Mouse (Mus musculus): ENCODE results near the gene Lrrc17. TPM values are rescaled to one million over a fixed set of nuclear protein-coding genes. Genes with fewer than 3 reads are reported as not detected.

Lrrc17 gene
- polyA plus RNA-seq, 1 experiment from 2014 or later = 3.8 TPM

DNA sequence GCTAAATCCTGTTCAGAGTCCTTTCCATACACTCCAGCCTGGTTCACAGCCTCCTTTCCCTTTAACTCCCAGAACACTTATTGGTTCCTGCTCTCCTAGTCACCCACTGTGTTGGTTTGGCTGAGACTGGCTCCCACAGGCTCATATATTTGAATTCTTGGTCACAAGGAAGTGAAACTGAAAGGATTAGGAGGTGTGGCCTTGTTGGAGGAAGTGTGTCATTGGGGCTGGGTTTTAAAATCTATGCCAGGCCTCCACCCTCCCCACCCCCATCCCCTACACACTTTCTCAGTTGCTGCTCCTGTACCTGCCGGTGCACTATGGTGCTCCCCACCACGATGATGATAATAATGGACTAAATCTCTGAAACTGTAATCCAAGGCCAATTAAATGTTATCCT, 25.8 kb upstream of the Lrrc17 start:
- H3K27ac ChIP-seq = no peak overlapping the region
- H3K9me3 ChIP-seq = no peaks in the 10 kb centered on the region
- no peak for DNase-seq (ENCODE audit: extremely low spot score, low spot score)
- no peaks in the 10 kb centered on the region for H3K36me3 ChIP-seq (replicated peaks)
- WGBS = 91% methylated on average over 2 of the region's 2 CpGs
- H3K4me1 ChIP-seq = no peaks in the 10 kb centered on the region
- no peaks in the 10 kb centered on the region for H3K27me3 ChIP-seq (ENCODE audit: poor library complexity, severe bottlenecking)
- H3K4me3 ChIP-seq = no peak overlapping the region

DNA sequence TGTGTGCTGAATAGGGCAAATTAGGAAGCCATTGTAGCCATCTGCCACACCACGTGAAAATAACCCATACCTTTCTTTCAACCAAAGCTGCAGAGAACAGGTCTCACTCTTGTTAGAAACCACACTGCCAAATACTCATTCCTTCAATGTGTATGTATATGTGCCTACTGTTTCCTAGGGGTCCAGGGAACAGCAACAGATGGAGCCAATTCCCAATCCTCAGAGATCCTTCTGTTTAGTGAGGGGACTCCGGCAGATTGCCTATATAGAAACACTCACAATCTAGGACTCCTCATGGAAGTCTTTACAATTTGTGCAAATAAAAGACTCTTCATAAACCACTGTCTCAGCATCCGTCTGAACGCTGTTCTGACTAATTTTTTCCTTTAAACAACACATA, 25.2 kb upstream of the Lrrc17 start:
- no peak overlapping the region for H3K27ac ChIP-seq
- no peaks in the 10 kb centered on the region for H3K9me3 ChIP-seq
- no peak for DNase-seq (ENCODE audit: extremely low spot score, low spot score)
- no peaks in the 10 kb centered on the region for H3K27me3 ChIP-seq (ENCODE audit: poor library complexity, severe bottlenecking)
- H3K4me3 ChIP-seq = no peak overlapping the region
- WGBS = 87% methylated on average over 4 of the region's 4 CpGs
- no peaks in the 10 kb centered on the region for H3K4me1 ChIP-seq
- no peaks in the 10 kb centered on the region for H3K36me3 ChIP-seq (replicated peaks)

GRCm38 (mm10) chr5:21519166-21519565, 24.2 kb upstream of the Lrrc17 start:
- WGBS = 89% methylated on average over 3 of the region's 3 CpGs
- no peaks in the 10 kb centered on the region for H3K36me3 ChIP-seq (replicated peaks)
- H3K4me3 ChIP-seq = no peak overlapping the region
- H3K27ac ChIP-seq = no peak overlapping the region
- H3K9me3 ChIP-seq = no peaks in the 10 kb centered on the region
- no peaks in the 10 kb centered on the region for H3K4me1 ChIP-seq
- H3K27me3 ChIP-seq (ENCODE audit: poor library complexity, severe bottlenecking) = no peaks in the 10 kb centered on the region
- no peak for DNase-seq (ENCODE audit: extremely low spot score, low spot score)

- H3K27ac ChIP-seq = no peak overlapping the region
- no peaks in the 10 kb centered on the region; the same call in 1 of the 2 replicates for H3K9me3 ChIP-seq
- 55% methylated on average over 11 of the region's 11 CpGs for WGBS
- peaks cover 9% of the 10 kb centered on the region; the same call in 1 of the 2 replicates for H3K4me1 ChIP-seq
- H3K27me3 ChIP-seq (ENCODE audit: poor library complexity, severe bottlenecking) = no peaks in the 10 kb centered on the region
- H3K36me3 ChIP-seq (replicated peaks) = no peaks in the 10 kb centered on the region
- no peak for DNase-seq (ENCODE audit: extremely low spot score, low spot score)
- no peak overlapping the region for H3K4me3 ChIP-seq
Measured at GRCm38 (mm10) chr5:21526835-21527485, 16.4 kb upstream of the Lrrc17 start.

DNA sequence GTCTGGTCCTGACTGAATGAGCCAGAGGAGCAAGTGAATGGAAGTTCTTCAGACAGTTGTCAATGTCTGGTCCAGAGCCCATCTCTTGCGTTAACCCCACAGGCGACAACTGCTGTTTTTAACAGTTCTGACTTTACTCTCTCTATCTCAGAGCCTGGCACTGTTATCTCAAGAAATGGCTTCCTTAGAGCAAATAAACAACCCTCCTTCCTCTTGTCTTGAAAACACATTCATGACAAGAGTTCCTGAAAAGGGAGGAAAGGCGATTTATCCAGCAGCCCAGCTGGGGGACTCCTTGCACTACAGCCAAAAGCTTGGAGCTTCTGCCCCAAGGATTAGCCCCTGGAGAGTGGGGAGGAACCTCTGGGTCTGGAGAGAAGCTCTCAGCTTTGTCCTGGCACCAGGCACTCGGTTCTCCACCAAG, 15.9 kb upstream of the Lrrc17 start:
- H3K27ac ChIP-seq = no peak overlapping the region
- no peaks in the 10 kb centered on the region; the same call in 1 of the 2 replicates for H3K9me3 ChIP-seq
- peaks cover 9% of the 10 kb centered on the region; the same call in 1 of the 2 replicates for H3K4me1 ChIP-seq
- no peaks in the 10 kb centered on the region for H3K27me3 ChIP-seq (ENCODE audit: poor library complexity, severe bottlenecking)
- H3K4me3 ChIP-seq = no peak overlapping the region
- H3K36me3 ChIP-seq (replicated peaks) = no peaks in the 10 kb centered on the region
- DNase-seq (ENCODE audit: extremely low spot score, low spot score) = no peak
- 82% methylated on average over 4 of the region's 4 CpGs for WGBS

DNA sequence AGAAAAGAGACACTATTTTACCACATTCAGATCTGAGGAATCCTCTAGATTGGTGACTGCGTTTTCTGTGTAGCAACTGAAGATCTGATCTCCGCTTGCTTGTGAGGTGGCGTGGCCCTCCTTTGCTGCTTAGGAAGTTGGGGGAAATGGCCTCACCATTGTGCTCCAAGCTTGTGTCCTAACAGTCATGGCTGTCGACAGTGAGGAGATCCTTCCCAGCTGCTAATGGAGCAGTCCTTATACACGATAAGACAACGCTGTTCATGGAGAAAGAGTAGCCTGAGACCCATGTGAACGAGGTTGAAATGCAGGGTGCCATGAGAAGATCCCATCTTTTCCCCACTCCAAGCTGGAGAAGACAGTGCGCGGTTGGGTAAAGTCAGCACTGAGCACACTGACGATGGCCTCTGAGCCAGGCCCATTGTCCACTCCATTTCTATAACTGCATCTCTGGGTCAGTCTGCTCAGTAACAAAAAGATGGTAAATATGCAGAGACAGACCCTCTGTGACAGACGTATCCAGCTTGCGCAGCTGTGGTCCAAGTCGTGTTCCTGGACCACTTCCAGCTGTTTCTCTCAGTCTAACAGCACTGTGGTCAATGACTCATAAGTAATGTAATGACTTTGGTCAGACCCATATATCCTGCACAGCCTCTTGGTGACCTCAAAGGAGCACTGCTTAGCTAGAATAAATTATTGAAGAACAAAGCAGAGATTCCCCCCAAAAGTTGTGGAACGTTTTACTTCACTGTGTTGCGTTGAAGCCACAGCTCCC, 15.1 kb upstream of the Lrrc17 start:
- Histone ChIP-seq H3K27ac (no peak overlapping the region), H3K9me3 (no peaks in the 10 kb centered on the region; the same call in 1 of the 2 replicates), H3K4me3 (no peak overlapping the region), H3K27me3 (ENCODE audit: poor library complexity, severe bottlenecking) (no peaks in the 10 kb centered on the region), H3K4me1 (peaks cover 9% of the 10 kb centered on the region; the same call in 1 of the 2 replicates), H3K36me3 (replicated peaks) (no peaks in the 10 kb centered on the region)
- no peak for DNase-seq (ENCODE audit: extremely low spot score, low spot score)
- WGBS = 91% methylated on average over 15 of the region's 15 CpGs

DNA sequence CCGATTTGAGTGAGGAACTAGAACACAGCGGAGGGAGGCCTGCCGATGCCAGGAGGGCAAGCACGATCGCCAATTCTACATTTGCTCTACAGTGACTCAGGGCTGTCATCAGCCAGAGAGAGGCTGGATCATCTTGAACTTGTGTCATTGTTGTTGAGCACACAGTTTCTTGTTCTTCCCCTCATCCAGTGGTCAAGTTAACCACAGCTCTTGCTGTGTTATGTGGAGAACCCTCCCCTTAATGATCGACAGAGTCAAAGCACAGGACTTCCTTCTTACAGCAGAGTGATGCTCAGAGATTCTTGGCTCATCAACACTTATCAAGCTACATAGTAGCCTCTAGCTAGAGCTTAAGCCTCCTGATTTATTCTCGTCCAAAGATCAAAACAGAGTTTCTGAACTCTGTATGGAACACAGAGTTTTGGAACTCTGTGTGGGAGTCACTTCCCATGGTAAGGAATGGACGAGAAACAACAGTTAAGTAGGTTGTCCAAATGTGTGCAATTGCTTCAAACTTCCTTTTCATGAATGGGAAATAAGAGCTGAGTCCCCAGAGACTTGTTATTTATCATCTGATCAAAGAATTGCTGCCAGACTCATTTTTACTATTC, 14.1 kb upstream of the Lrrc17 start:
- DNase-seq (ENCODE audit: extremely low spot score, low spot score) = no peak
- H3K27me3 ChIP-seq (ENCODE audit: poor library complexity, severe bottlenecking) = no peaks in the 10 kb centered on the region
- no peaks in the 10 kb centered on the region for H3K36me3 ChIP-seq (replicated peaks)
- WGBS = 93% methylated on average over 8 of the region's 8 CpGs
- H3K9me3 ChIP-seq = no peaks in the 10 kb centered on the region; the same call in 1 of the 2 replicates
- H3K4me1 ChIP-seq = peaks cover 9% of the 10 kb centered on the region; the same call in 1 of the 2 replicates
- H3K4me3 ChIP-seq = no peak overlapping the region
- H3K27ac ChIP-seq = no peak overlapping the region

GRCm38 (mm10) chr5:21532126-21532525, 11.2 kb upstream of the Lrrc17 start:
- H3K4me3 ChIP-seq = no peak overlapping the region
- 87% methylated on average over 2 of the region's 2 CpGs for WGBS
- no peak overlapping the region for H3K27ac ChIP-seq
- H3K4me1 ChIP-seq = peaks cover 6% of the 10 kb centered on the region; the same call in 1 of the 2 replicates
- H3K27me3 ChIP-seq (ENCODE audit: poor library complexity, severe bottlenecking) = no peaks in the 10 kb centered on the region
- no peak for DNase-seq (ENCODE audit: extremely low spot score, low spot score)
- H3K9me3 ChIP-seq = no peaks in the 10 kb centered on the region; the same call in 1 of the 2 replicates
- no peaks in the 10 kb centered on the region for H3K36me3 ChIP-seq (replicated peaks)

DNA sequence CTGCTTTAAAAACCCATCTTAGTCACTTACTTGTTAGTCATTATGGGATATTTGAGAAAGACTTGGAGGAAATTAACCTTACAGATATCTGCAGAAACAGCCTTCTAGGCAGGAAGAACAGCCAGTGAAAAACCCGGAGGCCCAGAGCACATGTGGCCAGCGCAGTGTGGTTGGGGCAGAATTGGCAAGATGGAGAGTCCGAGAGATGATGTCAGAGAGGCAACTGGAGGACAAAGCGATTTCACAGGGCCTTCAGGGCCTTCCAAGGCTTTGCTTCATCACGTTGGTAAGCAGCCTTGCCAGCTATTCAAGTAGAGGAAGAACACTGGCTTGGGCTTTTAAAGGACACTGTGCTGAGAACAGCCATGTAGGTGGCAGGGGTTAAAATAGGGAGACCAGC, 10.4 kb upstream of the Lrrc17 start:
- Histone ChIP-seq H3K27ac (no peak overlapping the region), H3K27me3 (ENCODE audit: poor library complexity, severe bottlenecking) (no peaks in the 10 kb centered on the region), H3K4me3 (no peak overlapping the region), H3K36me3 (replicated peaks) (no peaks in the 10 kb centered on the region), H3K9me3 (no peaks in the 10 kb centered on the region; the same call in 1 of the 2 replicates), H3K4me1 (no peaks in the 10 kb centered on the region)
- 91% methylated on average over 5 of the region's 5 CpGs for WGBS
- DNase-seq (ENCODE audit: extremely low spot score, low spot score) = no peak

- no peak for DNase-seq (ENCODE audit: extremely low spot score, low spot score)
- no peak overlapping the region for H3K27ac ChIP-seq
- peaks cover 10% of the 10 kb centered on the region for H3K4me1 ChIP-seq
- 87% methylated on average over 4 of the region's 4 CpGs for WGBS
- H3K27me3 ChIP-seq (ENCODE audit: poor library complexity, severe bottlenecking) = no peaks in the 10 kb centered on the region
- H3K36me3 ChIP-seq (replicated peaks) = no peaks in the 10 kb centered on the region
- no peak overlapping the region for H3K4me3 ChIP-seq
- H3K9me3 ChIP-seq = no peaks in the 10 kb centered on the region
Measured at GRCm38 (mm10) chr5:21542226-21542625, 1.1 kb upstream of the Lrrc17 start.

DNA sequence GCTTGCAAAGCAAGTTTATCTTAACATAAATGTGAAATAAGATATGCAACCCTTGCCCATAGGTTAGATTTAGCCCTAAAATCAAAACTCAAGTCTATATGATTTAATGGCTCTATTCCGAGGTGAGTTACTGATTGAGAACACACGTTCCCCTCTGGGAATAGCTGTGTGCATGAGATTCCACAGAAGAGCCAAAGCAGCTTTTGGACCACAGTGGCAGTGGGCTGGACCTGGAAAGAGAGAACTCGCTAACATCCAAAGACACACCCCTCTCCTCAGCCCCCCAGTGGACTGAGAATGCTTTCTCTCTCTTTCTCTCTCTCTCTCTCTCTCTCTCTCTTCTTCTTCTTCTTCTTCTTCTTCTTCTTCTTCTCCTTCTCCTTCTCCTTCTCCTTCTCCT, 1.5 kb downstream of the Lrrc17 start:
- Histone ChIP-seq H3K27ac (no peak overlapping the region), H3K9me3 (no peaks in the 10 kb centered on the region), H3K4me3 (no peak overlapping the region), H3K36me3 (replicated peaks) (no peaks in the 10 kb centered on the region), H3K27me3 (ENCODE audit: poor library complexity, severe bottlenecking) (no peaks in the 10 kb centered on the region), H3K4me1 (peaks cover 10% of the 10 kb centered on the region)
- DNase-seq (ENCODE audit: extremely low spot score, low spot score) = no peak
- WGBS = 79% methylated on average over 3 of the region's 3 CpGs

- H3K4me1 ChIP-seq = peaks cover 10% of the 10 kb centered on the region
- DNase-seq (ENCODE audit: extremely low spot score, low spot score) = no peak
- H3K4me3 ChIP-seq = no peak overlapping the region
- no peaks in the 10 kb centered on the region for H3K36me3 ChIP-seq (replicated peaks)
- H3K9me3 ChIP-seq = no peaks in the 10 kb centered on the region
- no peaks in the 10 kb centered on the region for H3K27me3 ChIP-seq (ENCODE audit: poor library complexity, severe bottlenecking)
- no peak overlapping the region for H3K27ac ChIP-seq
Measured at GRCm38 (mm10) chr5:21545227-21545626, 1.9 kb downstream of the Lrrc17 start.

DNA sequence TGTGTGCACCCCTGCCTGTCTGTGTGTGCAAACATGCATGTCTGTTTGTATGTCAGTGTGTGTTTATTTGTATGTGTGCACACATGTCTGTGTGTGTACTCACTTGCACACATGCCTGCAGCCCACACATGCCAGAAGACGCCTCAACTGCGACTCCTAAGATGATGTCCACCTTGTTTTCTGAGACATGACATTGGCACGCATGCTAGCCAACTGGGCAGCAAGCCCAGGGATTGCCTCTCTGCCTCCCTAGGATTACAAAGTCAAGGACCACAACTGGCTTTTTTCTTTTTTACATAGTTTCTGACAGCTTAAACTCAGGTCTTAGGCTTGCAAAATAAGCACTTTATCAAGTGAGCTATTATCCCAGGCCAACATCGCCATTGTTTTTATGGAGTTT, 2.4 kb downstream of the Lrrc17 start:
- WGBS = 95% methylated on average over 4 of the region's 4 CpGs
- Histone ChIP-seq H3K27me3 (ENCODE audit: poor library complexity, severe bottlenecking) (no peaks in the 10 kb centered on the region), H3K36me3 (replicated peaks) (no peaks in the 10 kb centered on the region), H3K4me1 (peaks cover 10% of the 10 kb centered on the region), H3K4me3 (no peak overlapping the region), H3K9me3 (no peaks in the 10 kb centered on the region), H3K27ac (no peak overlapping the region)
- DNase-seq (ENCODE audit: extremely low spot score, low spot score) = no peak

Data from forebrain, embryonic 10.5 days (tissue).